Mouse (Mus musculus) right cerebral cortex, adult 2 months (tissue): ENCODE measurements at regions not wholly inside any gene's neighbourhood (a gene's known extent, or its start where the extent isn't known, plus 50 kb on each side); places are given as distances from the start of the nearest gene placed in this dataset.
"Not testable (repeated sequence)": the region's sequence is repeated elsewhere in the genome, so short reads cannot be mapped to it uniquely, and the experiment has no call there.

Experiments
- DNase-seq, 2 experiments: peaks; one replicate each; pipeline ENCODE4 v3.0.0; 2021 to 2022; ENCODE audit warnings: low spot score in 2 of 2

- DNase-seq = not testable (repeated sequence)
These were observed 113.5 kb downstream of the Snurf start for GRCm38 (mm10) chr7:59891363-59891762.

- peak; percentile 4 to 44 for DNase-seq
These were observed 146.4 kb downstream of the Snurf start for GRCm38 (mm10) chr7:59858480-59858879.
